Mouse (Mus musculus): ENCODE data around the gene Isg20. TPM values are rescaled to one million over a fixed set of nuclear protein-coding genes. Genes with fewer than 3 reads are reported as not detected.

The Isg20 gene
- total and polyA plus RNA-seq, 3 experiments: 6.9 to 44.2 (median 19.9) TPM

- no peaks in the 10 kb centered on the region for H3K79me2 ChIP-seq (replicated peaks; ENCODE audit: control insufficient read depth, extremely low read depth, insufficient read depth, poor library complexity, severe bottlenecking)
- H3K9ac ChIP-seq (ENCODE audit: insufficient read depth, low read depth): no peak overlapping the region
- in situ Hi-C loops (cut with MboI; ENCODE audit: low pct_ligation_motif_present, low pct_unique_long_range_greater_than_20kb, low sequenced_read_pairs) (loop anchor here (25.0 kb wide), 1 partner anchor 438 kb away; no protein-coding TSS in a partner anchor), dilution Hi-C loops (cut with MboI; ENCODE audit: extremely low pct_ligation_motif_present, extremely low pct_unique_long_range_greater_than_20kb, low sequenced_read_pairs) (no loop called here)
- H3K9me3 ChIP-seq (replicated peaks; ENCODE audit: low read length): no peaks in the 10 kb centered on the region
- DNase-seq (ENCODE audit: extremely low read depth): peak; percentile 69
- H3K36me3 ChIP-seq (replicated peaks in 1 of 2; ENCODE audit: control insufficient read depth in 1 of 2, insufficient read depth in 1 of 2, low read length in 1 of 2): peaks cover 0 to 7% of the 10 kb centered on the region in 2 experiments
- H3K27ac ChIP-seq (ENCODE audit: insufficient read depth, low read depth): no peak overlapping the region
- no peak overlapping the region for H3K4me3 ChIP-seq (replicated peaks in 1 of 3; ENCODE audit: low read depth in 2 of 3, low read length in 2 of 3, poor library complexity in 1 of 3)
- peaks cover under 1 to 10% of the 10 kb centered on the region in 2 experiments; a peak in 3 of 4 replicates for H3K4me1 ChIP-seq (ENCODE audit: control insufficient read depth in 1 of 2, insufficient read depth in 2 of 2)
- no peak overlapping the region for H3K4me2 ChIP-seq (ENCODE audit: insufficient read depth, low read depth, poor library complexity, severe bottlenecking)
- TF ChIP-seq CTCF (conservative IDR thresholded peaks at IDR 0.05 in 1 of 2, IDR thresholded peaks at IDR 0.05 in 1 of 2; ENCODE audit: low read depth in 2 of 2, low read length in 2 of 2) (peak; percentile 68 to 89), RAD21 (IDR thresholded peaks at IDR 0.05; ENCODE audit: low read depth, low read length) (peak; percentile 90), JUN (IDR thresholded peaks at IDR 0.05; ENCODE audit: insufficient read depth, low read depth, low read length) (no peak), POLR2AphosphoS2 (IDR thresholded peaks at IDR 0.05; ENCODE audit: low read depth, low read length) (no peak), SMC3 (IDR thresholded peaks at IDR 0.05; ENCODE audit: low read depth, low read length) (peak; percentile 83)
- peaks cover 40% of the 10 kb centered on the region for H3K27me3 ChIP-seq (replicated peaks)
Observed at GRCm38 (mm10) chr7:78924300-78924699, 11.1 kb downstream of the Isg20 start.

- no peak overlapping the region for H3K27ac ChIP-seq (ENCODE audit: insufficient read depth, low read depth)
- H3K4me2 ChIP-seq (ENCODE audit: insufficient read depth, low read depth, poor library complexity, severe bottlenecking): no peak overlapping the region
- no peak for DNase-seq (ENCODE audit: extremely low read depth)
- H3K9ac ChIP-seq (ENCODE audit: insufficient read depth, low read depth): no peak overlapping the region
- in situ Hi-C loops (cut with MboI; ENCODE audit: low pct_ligation_motif_present, low pct_unique_long_range_greater_than_20kb, low sequenced_read_pairs): loop anchor here (25.0 kb wide), 1 partner anchor 438 kb away; no protein-coding TSS in a partner anchor
- peaks cover 0 to 4% of the 10 kb centered on the region in 2 experiments for H3K36me3 ChIP-seq (replicated peaks in 1 of 2; ENCODE audit: control insufficient read depth in 1 of 2, insufficient read depth in 1 of 2, low read length in 1 of 2)
- dilution Hi-C loops (cut with MboI; ENCODE audit: extremely low pct_ligation_motif_present, extremely low pct_unique_long_range_greater_than_20kb, low sequenced_read_pairs): no loop called here
- H3K4me1 ChIP-seq (ENCODE audit: control insufficient read depth in 1 of 2, insufficient read depth in 2 of 2): peaks cover 0 to 5% of the 10 kb centered on the region in 2 experiments; a peak in 2 of 4 replicates
- H3K27me3 ChIP-seq (replicated peaks): peaks cover 45% of the 10 kb centered on the region
- no peak overlapping the region for H3K4me3 ChIP-seq (replicated peaks in 1 of 3; ENCODE audit: low read depth in 2 of 3, low read length in 2 of 3, poor library complexity in 1 of 3)
- no peaks in the 10 kb centered on the region for H3K79me2 ChIP-seq (replicated peaks; ENCODE audit: control insufficient read depth, extremely low read depth, insufficient read depth, poor library complexity, severe bottlenecking)
- TF ChIP-seq GABPA (IDR thresholded peaks at IDR 0.05; ENCODE audit: insufficient replicate concordance, low read depth, low read length) (no peak), ZC3H11A (IDR thresholded peaks at IDR 0.05; ENCODE audit: low read depth, low read length) (no peak), CTCF (conservative IDR thresholded peaks at IDR 0.05 in 1 of 2, IDR thresholded peaks at IDR 0.05 in 1 of 2; ENCODE audit: low read depth in 2 of 2, low read length in 2 of 2) (no peak), ZMIZ1 (IDR thresholded peaks at IDR 0.05; ENCODE audit: low read depth, low read length) (no peak), RAD21 (IDR thresholded peaks at IDR 0.05; ENCODE audit: low read depth, low read length) (no peak), MEF2A (IDR thresholded peaks at IDR 0.05; ENCODE audit: borderline replicate concordance, low read depth, low read length) (no peak), MYC (IDR thresholded peaks at IDR 0.05; ENCODE audit: low read depth, low read length) (no peak), UBTF (IDR thresholded peaks at IDR 0.05; ENCODE audit: low read depth, low read length) (no peak), ZNF384 (IDR thresholded peaks at IDR 0.05; ENCODE audit: low read depth, low read length) (no peak), SMC3 (IDR thresholded peaks at IDR 0.05; ENCODE audit: low read depth, low read length) (no peak)
- no peaks in the 10 kb centered on the region for H3K9me3 ChIP-seq (replicated peaks; ENCODE audit: low read length)
Observed at GRCm38 (mm10) chr7:78924796-78925195, 11.6 kb downstream of the Isg20 start.

- dilution Hi-C loops (cut with MboI; ENCODE audit: extremely low pct_ligation_motif_present, extremely low pct_unique_long_range_greater_than_20kb, low sequenced_read_pairs): no loop called here
- TF ChIP-seq CTCF (conservative IDR thresholded peaks at IDR 0.05 in 1 of 2, IDR thresholded peaks at IDR 0.05 in 1 of 2; ENCODE audit: low read depth in 2 of 2, low read length in 2 of 2) (no peak), KAT2A (IDR thresholded peaks at IDR 0.05; ENCODE audit: insufficient replicate concordance, low read length) (no peak), HCFC1 (IDR thresholded peaks at IDR 0.05; ENCODE audit: low read depth, low read length) (no peak), E2F4 (IDR thresholded peaks at IDR 0.05; ENCODE audit: insufficient replicate concordance, low read depth, low read length) (no peak), UBTF (IDR thresholded peaks at IDR 0.05; ENCODE audit: low read depth, low read length) (no peak), MAX (IDR thresholded peaks at IDR 0.05; ENCODE audit: low read length) (no peak), MYC (IDR thresholded peaks at IDR 0.05; ENCODE audit: low read depth, low read length) (no peak), ZMIZ1 (IDR thresholded peaks at IDR 0.05; ENCODE audit: low read depth, low read length) (no peak)
Observed at GRCm38 (mm10) chr7:78925680-78926079, 12.5 kb downstream of the Isg20 start.

More at GRCm38 (mm10) chr7:78925680-78926079, 12.5 kb downstream of the Isg20 start:
- 0 out of 4 replicates have a peak, but pooled peaks cover 2 to 3% of the 10 kb centered on the region in 2 experiments for H3K4me1 ChIP-seq (ENCODE audit: control insufficient read depth in 1 of 2, insufficient read depth in 2 of 2)
- H3K4me3 ChIP-seq (replicated peaks in 1 of 3; ENCODE audit: low read depth in 2 of 3, low read length in 2 of 3, poor library complexity in 1 of 3): no peak overlapping the region
- H3K4me2 ChIP-seq (ENCODE audit: insufficient read depth, low read depth, poor library complexity, severe bottlenecking): no peak overlapping the region
- H3K9ac ChIP-seq (ENCODE audit: insufficient read depth, low read depth): no peak overlapping the region
- no peak for DNase-seq (ENCODE audit: extremely low read depth)
- peaks cover 53% of the 10 kb centered on the region for H3K27me3 ChIP-seq (replicated peaks)
- in situ Hi-C loops (cut with MboI; ENCODE audit: low pct_ligation_motif_present, low pct_unique_long_range_greater_than_20kb, low sequenced_read_pairs): no loop called here
- H3K9me3 ChIP-seq (replicated peaks; ENCODE audit: low read length): no peaks in the 10 kb centered on the region
- no peaks in the 10 kb centered on the region for H3K79me2 ChIP-seq (replicated peaks; ENCODE audit: control insufficient read depth, extremely low read depth, insufficient read depth, poor library complexity, severe bottlenecking)
- H3K27ac ChIP-seq (ENCODE audit: insufficient read depth, low read depth): no peak overlapping the region
- H3K36me3 ChIP-seq (replicated peaks in 1 of 2; ENCODE audit: control insufficient read depth in 1 of 2, insufficient read depth in 1 of 2, low read length in 1 of 2): no peaks in the 10 kb centered on the region

All from CH12.LX (cell line).